Mouse (Mus musculus) heart, embryonic 16.5 days (tissue): ENCODE results near the gene Sel1l3. TPM values are rescaled to one million over a fixed set of nuclear protein-coding genes. Genes with fewer than 3 reads are reported as not detected.

Source experiments
- ATAC-seq: fragments of 200-750 bp; cut with Nextera tagmentation; replicated peaks from 2 replicates; pipeline ENCODE4 v1.8.0; 2017; ENCODE audit warnings: moderate number of reproducible peaks; ENCODE audit not compliant: insufficient read depth, low FRiP score; ENCODE audit errors: extremely low read depth
- H3K27ac ChIP-seq: fragments of 300-500 bp; sonication (generic); 2 replicates; pipeline ENCODE4 v1.5.1; 2014; ENCODE audit warnings: mild to moderate bottlenecking, low read length, control low read depth, moderate library complexity
- H3K27me3 ChIP-seq: fragments of 300-500 bp; sonication (generic); 2 replicates; pipeline ENCODE4 v1.6.1; 2014; ENCODE audit warnings: low read length, mixed read lengths; ENCODE audit not compliant: control insufficient read depth, insufficient read depth
- H3K36me3 ChIP-seq: fragments of 300-500 bp; sonication (generic); 2 replicates; pipeline ENCODE4 v1.6.1; 2014; ENCODE audit not compliant: control insufficient read depth, insufficient read depth
- H3K4me1 ChIP-seq: fragments of 300-500 bp; sonication (generic); 2 replicates; pipeline ENCODE4 v1.6.1; 2014; ENCODE audit warnings: low read length, mixed read lengths; ENCODE audit not compliant: control insufficient read depth, insufficient read depth
- H3K4me2 ChIP-seq: fragments of 300-500 bp; sonication (generic); 2 replicates; pipeline ENCODE4 v1.6.1; 2014; ENCODE audit warnings: low read depth, mild to moderate bottlenecking, control low read depth, low read length
- H3K4me3 ChIP-seq: fragments of 300-500 bp; sonication (generic); 2 replicates; pipeline ENCODE4 v1.5.1; 2014; ENCODE audit warnings: mild to moderate bottlenecking, control low read depth, low read length
- H3K9ac ChIP-seq: fragments of 300-500 bp; sonication (generic); 2 replicates; pipeline ENCODE4 v1.6.1; 2014; ENCODE audit warnings: low read length, control low read depth
- H3K9me3 ChIP-seq: fragments of 300-500 bp; sonication (generic); replicated peaks from 2 replicates; pipeline ENCODE4 v1.6.1; 2016; ENCODE audit warnings: low read length; ENCODE audit not compliant: control insufficient read depth
- WGBS: fragments of 180-500 bp; shearing (Covaris S2); extraction: QIAGEN DNeasy Blood & Tissue Kit; methylation state at CpG from one replicate; pipeline ENCODE4 v1.1.7; 2014; 5-methylcytosine and 5-hydroxymethylcytosine counted together
- polyA plus RNA-seq: library from polyadenylated mRNA; unstranded; fragments of >200 nt; fragmentation: Nextera tagmentation; extraction: Ambion mirVana; gene quantifications from 2 replicates; pipeline ENCODE4 v1.2.1, GENCODE M21; 2015

The Sel1l3 gene
- polyA plus RNA-seq, 1 experiment from 2014 or later: 0.91 TPM

DNA sequence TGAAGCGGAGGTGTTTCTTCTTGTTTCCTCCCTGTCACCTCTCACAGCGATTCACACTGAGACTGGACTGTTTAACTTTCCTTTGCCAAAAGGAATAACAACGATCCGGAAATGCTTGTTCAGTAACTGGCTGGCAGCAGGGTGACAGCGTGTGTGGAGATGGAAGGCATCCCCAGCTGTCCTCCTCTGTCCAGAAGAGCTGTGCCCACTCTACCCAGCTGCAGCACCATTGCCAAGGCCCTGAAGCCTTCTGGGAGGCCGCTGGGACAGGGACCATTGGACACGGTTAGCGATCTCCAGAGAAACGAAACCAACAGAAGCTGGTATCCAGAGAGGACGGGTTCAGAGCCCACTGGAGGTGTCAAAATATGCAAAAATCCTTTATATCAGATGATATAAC is 30.2 kb upstream of the Sel1l3 start:
- 62% methylated on average over 10 of the region's 10 CpGs for WGBS
- no peak for ATAC-seq

GRCm38 (mm10) chr5:53242865-53243499 is 29.3 kb upstream of the Sel1l3 start:
- no peak for ATAC-seq
- Histone ChIP-seq H3K9me3 (no peaks in the 10 kb centered on the region), H3K4me3 (no peak overlapping the region), H3K27ac (no peak overlapping the region), H3K9ac (no peak overlapping the region), H3K27me3 (no peaks in the 10 kb centered on the region), H3K4me1 (peaks cover 3% of the 10 kb centered on the region; the same call in 1 of the 2 replicates), H3K4me2 (no peak overlapping the region), H3K36me3 (no peaks in the 10 kb centered on the region)
- 85% methylated on average over 7 of the region's 7 CpGs for WGBS

More for the DNA sequence above, 30.2 kb upstream of the Sel1l3 start:
- H3K9me3 ChIP-seq: no peaks in the 10 kb centered on the region
- no peak overlapping the region for H3K9ac ChIP-seq
- no peak overlapping the region for H3K4me2 ChIP-seq
- H3K4me1 ChIP-seq: peaks cover 3% of the 10 kb centered on the region; the same call in 1 of the 2 replicates
- no peaks in the 10 kb centered on the region for H3K36me3 ChIP-seq
- H3K27me3 ChIP-seq: no peaks in the 10 kb centered on the region
- no peak overlapping the region for H3K27ac ChIP-seq
- no peak overlapping the region for H3K4me3 ChIP-seq

DNA sequence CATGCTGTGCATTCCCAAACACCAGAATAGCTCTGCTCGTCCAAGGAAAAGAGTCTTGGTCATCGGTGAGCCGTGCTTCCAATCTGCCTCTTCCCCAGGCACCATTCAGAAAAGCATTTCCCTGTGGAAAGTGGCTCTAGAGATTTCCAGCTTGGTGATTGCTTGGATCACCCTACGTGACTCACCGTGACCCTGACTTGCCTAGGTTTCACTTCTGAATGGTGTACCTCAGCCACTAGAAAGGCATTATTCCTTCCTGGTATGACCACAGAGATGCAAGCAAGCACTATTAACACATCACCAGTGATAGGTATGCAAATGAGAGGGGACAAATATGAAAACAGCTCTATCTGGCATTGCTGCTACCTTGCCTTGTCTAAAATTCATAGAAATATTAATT is 28.2 kb upstream of the Sel1l3 start:
- ATAC-seq: no peak
- peaks cover 3% of the 10 kb centered on the region; the same call in 1 of the 2 replicates for H3K4me1 ChIP-seq
- no peaks in the 10 kb centered on the region for H3K27me3 ChIP-seq
- 64% methylated on average over 5 of the region's 5 CpGs for WGBS
- no peaks in the 10 kb centered on the region for H3K9me3 ChIP-seq
- H3K36me3 ChIP-seq: no peaks in the 10 kb centered on the region
- H3K4me3 ChIP-seq: no peak overlapping the region
- no peak overlapping the region for H3K9ac ChIP-seq
- H3K27ac ChIP-seq: no peak overlapping the region
- no peak overlapping the region for H3K4me2 ChIP-seq

DNA sequence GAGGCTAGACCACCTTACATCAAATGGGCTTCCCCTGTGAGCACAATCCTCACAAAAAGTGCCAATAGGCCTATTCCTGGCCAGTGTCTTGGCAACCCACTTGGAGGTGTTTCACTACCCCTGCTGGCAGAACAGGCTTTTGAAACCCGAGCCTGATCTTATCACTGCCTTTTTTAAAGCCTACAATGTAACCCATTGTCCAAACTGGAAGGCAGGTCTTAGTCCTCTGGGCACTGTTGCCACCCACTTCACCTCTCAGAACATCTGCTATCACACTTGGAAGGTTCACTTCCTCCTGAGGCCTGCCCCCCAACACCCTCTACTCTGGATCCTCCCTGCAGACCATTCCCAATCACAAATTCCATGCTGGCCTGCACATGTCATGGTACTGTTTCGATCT is 27.4 kb upstream of the Sel1l3 start:
- no peaks in the 10 kb centered on the region for H3K27me3 ChIP-seq
- H3K9ac ChIP-seq: no peak overlapping the region
- H3K4me3 ChIP-seq: no peak overlapping the region
- no peak for ATAC-seq
- no peak overlapping the region for H3K4me2 ChIP-seq
- no peaks in the 10 kb centered on the region for H3K36me3 ChIP-seq
- H3K4me1 ChIP-seq: peaks cover 5% of the 10 kb centered on the region; the same call in 1 of the 2 replicates
- 61% methylated on average over 2 of the region's 2 CpGs for WGBS
- no peaks in the 10 kb centered on the region for H3K9me3 ChIP-seq
- no peak overlapping the region for H3K27ac ChIP-seq

DNA sequence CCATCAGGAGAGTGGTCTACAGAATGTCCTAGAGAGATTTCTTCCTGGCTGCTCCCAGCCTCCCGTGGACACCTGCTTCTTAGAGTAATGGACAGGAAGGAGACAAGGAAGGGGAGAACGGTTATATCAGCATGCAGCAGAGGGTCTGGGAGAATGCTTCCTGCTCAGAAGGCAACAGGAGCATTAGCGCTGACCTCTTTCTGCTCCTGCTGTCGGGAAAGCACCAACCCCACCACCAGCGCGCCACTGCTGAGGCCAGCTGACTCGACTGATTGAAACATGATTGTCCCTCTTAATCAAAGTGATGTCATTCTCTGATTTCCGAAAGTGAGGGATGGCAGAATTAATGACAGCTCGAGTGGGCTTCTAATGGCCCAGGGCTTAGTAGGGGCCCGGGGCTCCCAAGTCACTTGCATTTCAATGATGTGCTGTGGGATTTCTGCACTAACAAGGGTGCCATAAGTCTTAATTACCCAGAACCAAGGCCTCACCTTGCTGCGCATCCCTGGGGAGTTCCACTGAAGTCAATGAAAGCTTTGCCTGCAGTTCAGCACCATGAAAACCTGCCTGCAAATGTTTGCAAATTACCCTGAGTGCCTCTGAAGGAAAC is 26.2 kb upstream of the Sel1l3 start:
- H3K36me3 ChIP-seq: no peaks in the 10 kb centered on the region
- no peak overlapping the region for H3K27ac ChIP-seq
- WGBS: 47% methylated on average over 11 of the region's 11 CpGs
- no peaks in the 10 kb centered on the region for H3K27me3 ChIP-seq
- H3K4me2 ChIP-seq: no peak overlapping the region
- no peaks in the 10 kb centered on the region for H3K9me3 ChIP-seq
- no peak overlapping the region for H3K4me3 ChIP-seq
- no peak for ATAC-seq
- H3K4me1 ChIP-seq: peaks cover 10% of the 10 kb centered on the region
- no peak overlapping the region for H3K9ac ChIP-seq

DNA sequence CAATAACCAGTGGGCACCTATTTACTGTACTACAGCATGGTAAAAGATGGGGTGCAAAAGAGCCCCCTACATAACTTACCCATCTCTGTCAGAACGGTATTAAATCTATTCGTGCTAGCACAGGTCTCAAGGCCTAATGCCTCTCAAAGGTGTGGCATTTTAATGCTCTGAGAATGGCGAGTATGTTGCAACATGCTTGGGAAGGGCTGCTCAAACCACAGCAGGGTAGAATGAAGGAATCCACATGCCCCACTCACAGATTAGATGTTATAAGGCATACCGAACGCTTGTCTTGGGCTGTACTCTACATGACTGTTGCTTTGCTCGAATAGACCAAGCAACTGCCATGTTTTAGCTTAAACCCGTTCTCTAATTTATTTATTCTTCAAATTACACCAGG is 25.5 kb upstream of the Sel1l3 start:
- no peak overlapping the region for H3K9ac ChIP-seq
- H3K27ac ChIP-seq: no peak overlapping the region
- peaks cover 10% of the 10 kb centered on the region for H3K4me1 ChIP-seq
- H3K9me3 ChIP-seq: no peaks in the 10 kb centered on the region
- no peak overlapping the region for H3K4me2 ChIP-seq
- no peak for ATAC-seq
- H3K36me3 ChIP-seq: no peaks in the 10 kb centered on the region
- H3K27me3 ChIP-seq: no peaks in the 10 kb centered on the region
- WGBS: 88% methylated on average over 7 of the region's 7 CpGs
- no peak overlapping the region for H3K4me3 ChIP-seq

- no peak for ATAC-seq
- Histone ChIP-seq H3K9me3 (no peaks in the 10 kb centered on the region), H3K4me3 (no peak overlapping the region), H3K9ac (no peak overlapping the region), H3K36me3 (no peaks in the 10 kb centered on the region), H3K4me1 (peaks cover 10% of the 10 kb centered on the region), H3K27me3 (no peaks in the 10 kb centered on the region), H3K4me2 (no peak overlapping the region), H3K27ac (no peak overlapping the region)
- WGBS: 83% methylated on average over 7 of the region's 7 CpGs
Observed at GRCm38 (mm10) chr5:53238761-53239160, 25.0 kb upstream of the Sel1l3 start.

DNA sequence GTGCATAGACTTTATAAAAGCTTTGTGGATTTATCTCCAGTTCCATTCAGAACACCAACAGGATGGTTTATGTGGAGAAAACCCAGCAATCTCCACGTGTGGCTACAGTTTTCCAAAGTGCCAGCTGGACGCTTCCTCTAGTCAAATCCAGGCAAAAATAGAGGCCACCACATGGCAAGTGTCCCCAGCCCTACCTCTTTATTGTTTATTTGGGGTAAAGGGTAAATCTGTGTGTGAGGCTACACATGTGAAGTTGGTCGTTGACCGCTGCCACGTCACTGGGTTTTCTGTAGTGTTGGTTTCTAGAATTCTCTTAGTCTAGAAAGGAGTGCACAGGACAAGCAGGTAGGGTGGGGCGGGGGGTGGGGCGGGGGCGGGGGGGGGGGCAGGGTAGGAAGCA is 23.0 kb upstream of the Sel1l3 start:
- Histone ChIP-seq H3K9ac (no peak overlapping the region), H3K27ac (no peak overlapping the region), H3K4me3 (no peak overlapping the region), H3K27me3 (no peaks in the 10 kb centered on the region), H3K36me3 (no peaks in the 10 kb centered on the region), H3K4me1 (peaks cover 10% of the 10 kb centered on the region), H3K4me2 (no peak overlapping the region), H3K9me3 (no peaks in the 10 kb centered on the region)
- ATAC-seq: no peak
- WGBS: 76% methylated on average over 7 of the region's 8 CpGs

GRCm38 (mm10) chr5:53236136-53236535 is 22.4 kb upstream of the Sel1l3 start:
- 11% methylated on average over 5 of the region's 5 CpGs for WGBS
- Histone ChIP-seq H3K27me3 (no peaks in the 10 kb centered on the region), H3K4me1 (peaks cover 10% of the 10 kb centered on the region), H3K9me3 (no peaks in the 10 kb centered on the region), H3K27ac (no peak overlapping the region), H3K4me2 (no peak overlapping the region), H3K9ac (no peak overlapping the region), H3K4me3 (no peak overlapping the region), H3K36me3 (no peaks in the 10 kb centered on the region)
- no peak for ATAC-seq
